Mouse (Mus musculus): ENCODE measurements at regions not wholly inside any gene's neighbourhood (a gene's known extent, or its start where the extent isn't known, plus 50 kb on each side); places are given as distances from the start of the nearest gene placed in this dataset.

- H3K4me3 ChIP-seq = no peak overlapping the region
- no peaks in the 10 kb centered on the region for H3K36me3 ChIP-seq
- WGBS = 67% methylated on average over 6 of the region's 6 CpGs
- H3K4me2 ChIP-seq = no peak overlapping the region
- H3K9ac ChIP-seq = no peak overlapping the region
- H3K9me3 ChIP-seq (replicated peaks) = no peaks in the 10 kb centered on the region
- no peaks in the 10 kb centered on the region for H3K4me1 ChIP-seq (replicated peaks)
- ATAC-seq (replicated peaks; ENCODE audit: insufficient number of reproducible peaks, insufficient read depth, low FRiP score, low read depth) = no peak
- no peaks in the 10 kb centered on the region for H3K27me3 ChIP-seq
- no peak overlapping the region for H3K27ac ChIP-seq
Measured at GRCm38 (mm10) chr1:35839446-35839845, 228.8 kb upstream of the Hs6st1 start.

GRCm38 (mm10) chr1:35841626-35842025 is 226.6 kb upstream of the Hs6st1 start:
- H3K9ac ChIP-seq = no peak overlapping the region
- no peaks in the 10 kb centered on the region for H3K27me3 ChIP-seq
- no peaks in the 10 kb centered on the region for H3K9me3 ChIP-seq (replicated peaks)
- ATAC-seq (replicated peaks; ENCODE audit: insufficient number of reproducible peaks, insufficient read depth, low FRiP score, low read depth) = no peak
- 86% methylated on average over 2 of the region's 2 CpGs for WGBS
- no peak overlapping the region for H3K27ac ChIP-seq
- no peaks in the 10 kb centered on the region for H3K36me3 ChIP-seq
- H3K4me3 ChIP-seq = no peak overlapping the region
- no peak overlapping the region for H3K4me2 ChIP-seq
- H3K4me1 ChIP-seq (replicated peaks) = no peaks in the 10 kb centered on the region

- Histone ChIP-seq H3K4me2 (no peak overlapping the region), H3K27ac (no peak overlapping the region), H3K36me3 (no peaks in the 10 kb centered on the region), H3K27me3 (no peaks in the 10 kb centered on the region), H3K4me3 (no peak overlapping the region), H3K4me1 (replicated peaks) (no peaks in the 10 kb centered on the region), H3K9ac (no peak overlapping the region), H3K9me3 (replicated peaks) (no peaks in the 10 kb centered on the region)
- WGBS = 85% methylated on average over 4 of the region's 4 CpGs
- no peak for ATAC-seq (replicated peaks; ENCODE audit: insufficient number of reproducible peaks, insufficient read depth, low FRiP score, low read depth)
Measured at GRCm38 (mm10) chr1:35842707-35843106, 225.5 kb upstream of the Hs6st1 start.

GRCm38 (mm10) chr1:35843566-35843965 is 224.6 kb upstream of the Hs6st1 start:
- WGBS = 85% methylated on average over 3 of the region's 3 CpGs
- no peaks in the 10 kb centered on the region for H3K27me3 ChIP-seq
- H3K4me3 ChIP-seq = no peak overlapping the region
- H3K4me1 ChIP-seq (replicated peaks) = no peaks in the 10 kb centered on the region
- ATAC-seq (replicated peaks; ENCODE audit: insufficient number of reproducible peaks, insufficient read depth, low FRiP score, low read depth) = no peak
- H3K36me3 ChIP-seq = no peaks in the 10 kb centered on the region
- H3K27ac ChIP-seq = no peak overlapping the region
- H3K4me2 ChIP-seq = no peak overlapping the region
- H3K9ac ChIP-seq = no peak overlapping the region
- H3K9me3 ChIP-seq (replicated peaks) = no peaks in the 10 kb centered on the region

GRCm38 (mm10) chr1:35846224-35846936 is 221.8 kb upstream of the Hs6st1 start:
- no peak for ATAC-seq (replicated peaks; ENCODE audit: insufficient number of reproducible peaks, insufficient read depth, low FRiP score, low read depth)
- H3K4me2 ChIP-seq = no peak overlapping the region
- H3K4me3 ChIP-seq = no peak overlapping the region
- no peaks in the 10 kb centered on the region for H3K36me3 ChIP-seq
- H3K4me1 ChIP-seq (replicated peaks) = peaks cover 17% of the 10 kb centered on the region
- no peaks in the 10 kb centered on the region for H3K9me3 ChIP-seq (replicated peaks)
- H3K9ac ChIP-seq = no peak overlapping the region
- H3K27me3 ChIP-seq = no peaks in the 10 kb centered on the region
- WGBS = 54% methylated on average over 11 of the region's 11 CpGs
- H3K27ac ChIP-seq = no peak overlapping the region

- Histone ChIP-seq H3K36me3 (no peaks in the 10 kb centered on the region), H3K4me2 (no peak overlapping the region), H3K9ac (no peak overlapping the region), H3K27ac (no peak overlapping the region), H3K9me3 (replicated peaks) (no peaks in the 10 kb centered on the region), H3K4me1 (replicated peaks) (peaks cover 17% of the 10 kb centered on the region), H3K27me3 (no peaks in the 10 kb centered on the region), H3K4me3 (no peak overlapping the region)
- ATAC-seq (replicated peaks; ENCODE audit: insufficient number of reproducible peaks, insufficient read depth, low FRiP score, low read depth) = no peak
- 80% methylated on average over 12 of the region's 12 CpGs for WGBS
Measured at GRCm38 (mm10) chr1:35848160-35848954, 219.8 kb upstream of the Hs6st1 start.

- Histone ChIP-seq H3K27me3 (no peaks in the 10 kb centered on the region), H3K4me3 (peak overlapping the region; percentile 9; the same call in 1 of the 2 replicates), H3K4me1 (replicated peaks) (peaks cover 17% of the 10 kb centered on the region), H3K36me3 (no peaks in the 10 kb centered on the region), H3K27ac (peak overlapping the region; percentile 59), H3K4me2 (peak overlapping the region; percentile 40), H3K9me3 (replicated peaks) (no peaks in the 10 kb centered on the region), H3K9ac (no peak overlapping the region)
- 54% methylated on average over 11 of the region's 11 CpGs for WGBS
- ATAC-seq (replicated peaks; ENCODE audit: insufficient number of reproducible peaks, insufficient read depth, low FRiP score, low read depth) = no peak; the same call in 1 of the 2 replicates
Measured at GRCm38 (mm10) chr1:35849406-35850190, 218.6 kb upstream of the Hs6st1 start.

- no peak for ATAC-seq (replicated peaks; ENCODE audit: insufficient number of reproducible peaks, insufficient read depth, low FRiP score, low read depth)
- 59% methylated on average over 8 of the region's 8 CpGs for WGBS
- Histone ChIP-seq H3K4me2 (peak overlapping the region; percentile 40), H3K4me1 (replicated peaks) (peaks cover 17% of the 10 kb centered on the region), H3K9me3 (replicated peaks) (no peaks in the 10 kb centered on the region), H3K36me3 (no peaks in the 10 kb centered on the region), H3K27ac (peak overlapping the region; percentile 59), H3K27me3 (no peaks in the 10 kb centered on the region), H3K9ac (no peak overlapping the region), H3K4me3 (peak overlapping the region; percentile 9; the same call in 1 of the 2 replicates)
Measured at GRCm38 (mm10) chr1:35850191-35850545, 218.0 kb upstream of the Hs6st1 start.

GRCm38 (mm10) chr1:35850566-35851085 is 217.6 kb upstream of the Hs6st1 start:
- H3K27me3 ChIP-seq = no peaks in the 10 kb centered on the region
- H3K27ac ChIP-seq = 0 out of 2 replicates have a peak overlapping the region, but pooled peaks have one; percentile 59
- no peaks in the 10 kb centered on the region for H3K9me3 ChIP-seq (replicated peaks)
- H3K4me1 ChIP-seq (replicated peaks) = peaks cover 17% of the 10 kb centered on the region
- no peak overlapping the region for H3K4me2 ChIP-seq
- H3K36me3 ChIP-seq = no peaks in the 10 kb centered on the region
- H3K4me3 ChIP-seq = no peak overlapping the region
- H3K9ac ChIP-seq = no peak overlapping the region
- ATAC-seq (replicated peaks; ENCODE audit: insufficient number of reproducible peaks, insufficient read depth, low FRiP score, low read depth) = no peak
- 75% methylated on average over 9 of the region's 9 CpGs for WGBS

- Histone ChIP-seq H3K36me3 (no peaks in the 10 kb centered on the region), H3K27me3 (no peaks in the 10 kb centered on the region), H3K4me3 (no peak overlapping the region), H3K27ac (no peak overlapping the region), H3K9me3 (replicated peaks) (no peaks in the 10 kb centered on the region), H3K9ac (no peak overlapping the region), H3K4me1 (replicated peaks) (peaks cover 19% of the 10 kb centered on the region), H3K4me2 (no peak overlapping the region)
- WGBS = 85% methylated on average over 4 of the region's 4 CpGs
- no peak for ATAC-seq (replicated peaks; ENCODE audit: insufficient number of reproducible peaks, insufficient read depth, low FRiP score, low read depth)
Measured at GRCm38 (mm10) chr1:35851681-35852409, 216.4 kb upstream of the Hs6st1 start.

Data from heart, embryonic 15.5 days (tissue).